Mouse (Mus musculus) fibroblast of lung, adult 2 months (primary cell): ENCODE data around the gene Ptpn20.

Experiments
- DNase-seq: peaks from one replicate; pipeline ENCODE4 v3.0.0-alpha.2; 2011; ENCODE audit warnings: low read depth

The Ptpn20 gene

DNA sequence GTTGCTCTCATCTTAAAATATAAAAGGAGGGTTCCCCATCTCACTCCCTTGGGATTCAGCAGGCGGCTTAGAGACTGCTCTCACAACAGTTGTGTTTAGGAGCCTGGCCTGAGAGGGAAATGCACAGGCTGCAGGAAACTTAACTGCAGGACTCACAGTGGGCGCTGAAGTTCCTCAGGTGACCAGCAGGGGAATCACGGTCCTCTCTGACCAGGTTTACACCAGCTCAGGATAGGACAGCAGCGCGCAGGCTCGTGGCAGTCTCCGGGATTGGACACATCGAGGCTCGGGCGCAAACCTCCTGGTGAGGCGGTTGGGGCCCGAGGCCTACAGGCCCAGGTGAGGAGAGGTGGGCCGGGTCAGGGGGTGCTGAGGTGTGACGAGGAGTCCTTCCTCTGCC lies at the start of gene Ptpn20:
Gene Ptpn20, plus strand, starts transcription at position 257 of the 400 bp plus-strand sequence.
- no peak for DNase-seq

DNA sequence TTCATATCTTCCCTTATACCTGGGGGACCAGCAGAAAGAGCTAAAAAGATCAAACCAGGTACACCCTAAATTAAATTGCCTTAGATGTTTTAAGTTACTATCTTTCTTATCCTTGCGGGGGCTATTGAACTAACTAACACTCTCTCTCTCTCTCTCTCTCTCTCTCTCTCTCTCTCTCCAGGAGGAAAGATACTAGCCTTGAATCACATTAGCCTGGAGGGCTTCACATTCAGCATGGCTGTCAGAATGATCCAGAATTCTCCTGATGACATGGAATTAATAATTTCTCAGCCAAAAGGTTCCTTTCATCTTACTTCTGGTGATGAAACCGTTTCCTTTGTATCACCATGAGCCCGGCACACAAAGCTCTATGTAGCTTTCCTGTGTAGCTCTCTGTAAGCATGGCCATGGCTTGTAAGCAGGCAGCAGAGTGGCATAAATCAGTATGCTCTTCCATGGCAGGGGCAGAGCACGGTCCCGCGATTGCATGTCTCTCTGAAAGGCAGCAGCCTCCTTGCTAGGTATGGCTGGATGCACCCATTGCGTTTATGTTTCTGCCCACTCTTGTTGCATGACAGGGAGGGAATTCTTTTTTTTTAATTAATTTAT lies 49.3 kb upstream of the Ptpn20 start:
- no peak for DNase-seq

DNA sequence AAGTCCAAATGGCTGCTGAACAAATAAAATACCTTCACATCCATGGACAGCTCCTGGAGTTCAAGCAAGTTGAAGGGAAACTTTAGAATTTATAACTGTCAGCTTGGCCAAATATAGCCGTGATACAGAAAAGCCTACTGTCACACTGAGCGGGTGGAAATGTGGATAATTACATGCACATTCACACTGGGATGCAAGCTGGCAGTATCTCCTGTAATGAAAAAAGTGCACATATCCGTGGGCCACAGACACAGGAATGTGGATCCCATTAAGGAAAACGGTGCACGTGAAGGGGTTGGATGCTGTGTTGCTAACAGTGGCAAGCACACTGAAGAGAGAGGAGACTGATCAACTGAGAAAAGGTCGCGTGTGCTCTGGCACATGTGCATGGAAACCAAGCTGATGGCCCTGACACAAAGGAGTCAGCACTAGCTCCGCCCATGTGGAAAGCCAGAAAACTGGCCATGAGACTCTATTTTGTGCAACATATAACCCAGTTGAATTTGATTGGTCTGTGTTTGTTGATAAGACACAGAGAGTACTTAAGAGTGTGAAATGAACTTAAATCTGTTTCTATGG lies 43.4 kb upstream of the Ptpn20 start:
- no peak for DNase-seq

DNA sequence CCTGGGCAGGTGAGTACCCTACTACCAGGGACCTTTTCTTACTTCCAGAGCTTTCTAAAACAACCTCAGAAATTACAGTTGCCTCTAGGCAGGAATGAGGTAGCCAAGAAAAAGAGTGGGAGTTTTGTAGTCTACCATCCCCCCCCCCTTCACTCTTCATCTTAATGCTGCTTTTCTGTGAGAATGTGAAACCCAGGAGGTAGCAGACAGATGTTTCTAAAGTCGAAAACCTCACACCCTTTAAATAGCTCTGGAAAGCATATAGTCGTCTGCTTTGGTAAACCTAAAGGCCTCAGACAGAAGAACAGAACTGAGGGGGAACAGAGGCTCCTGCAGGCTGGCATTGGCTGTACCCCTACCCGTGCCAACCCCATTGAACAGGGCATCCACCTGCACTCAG lies 40.4 kb upstream of the Ptpn20 start:
- no peak for DNase-seq

DNA sequence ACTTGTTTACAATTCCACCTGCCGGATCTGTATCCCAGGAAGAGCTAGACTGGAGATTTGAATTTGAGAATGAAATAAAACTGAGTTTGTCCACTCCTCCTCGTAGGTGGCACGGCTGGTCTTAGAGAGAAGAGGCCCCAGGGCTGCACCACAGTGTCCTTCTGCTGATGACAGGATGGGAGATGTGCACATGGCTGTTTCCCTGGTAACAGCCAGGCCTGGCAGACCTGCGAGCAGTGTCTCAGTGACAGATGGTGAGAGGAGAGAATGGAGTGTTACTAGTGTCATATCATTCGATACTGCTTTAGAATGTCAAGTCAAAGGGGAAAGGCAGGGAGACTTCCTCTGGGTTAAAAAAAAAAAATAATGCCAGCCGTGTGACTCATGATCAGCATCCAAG lies 39.2 kb upstream of the Ptpn20 start:
- no peak for DNase-seq

DNA sequence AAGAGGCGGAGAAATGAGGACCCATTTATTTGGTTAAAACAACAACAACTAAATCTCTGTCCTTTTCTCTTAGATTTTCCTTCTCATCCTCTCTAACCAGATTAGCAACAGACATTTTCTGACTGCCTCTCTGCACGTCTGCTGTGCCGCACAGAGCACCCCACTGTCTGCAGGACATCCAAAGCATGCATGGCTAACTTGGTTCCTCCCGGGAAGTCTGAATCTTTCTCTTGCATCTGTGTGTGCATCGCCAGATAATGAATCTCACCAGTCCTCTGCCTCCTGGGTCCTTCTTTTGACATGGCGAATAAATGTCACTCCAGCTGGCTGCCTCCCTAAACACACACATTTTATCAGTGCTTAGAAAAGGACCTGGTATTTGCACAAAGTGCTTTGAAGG lies 18.3 kb upstream of the Ptpn20 start:
- no peak for DNase-seq

DNA sequence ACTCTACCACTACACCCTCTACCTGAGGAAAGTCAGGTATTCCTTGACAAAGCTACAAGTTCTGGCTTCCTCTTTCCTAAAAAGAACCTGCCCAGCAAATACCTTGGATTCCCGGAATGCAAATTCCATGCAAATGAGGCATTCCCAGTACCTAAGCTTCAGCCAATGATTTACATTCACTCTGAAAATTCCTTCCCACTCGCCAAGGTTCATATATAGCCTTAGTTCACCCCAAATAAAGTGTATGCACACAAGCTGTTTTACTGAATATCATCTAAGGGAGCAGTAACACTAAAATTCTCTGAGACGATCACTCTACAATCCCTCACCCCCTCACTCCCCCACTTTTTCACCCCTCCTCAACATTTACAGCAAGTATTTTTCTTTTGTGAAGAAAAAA lies 15.4 kb upstream of the Ptpn20 start:
- no peak for DNase-seq

DNA sequence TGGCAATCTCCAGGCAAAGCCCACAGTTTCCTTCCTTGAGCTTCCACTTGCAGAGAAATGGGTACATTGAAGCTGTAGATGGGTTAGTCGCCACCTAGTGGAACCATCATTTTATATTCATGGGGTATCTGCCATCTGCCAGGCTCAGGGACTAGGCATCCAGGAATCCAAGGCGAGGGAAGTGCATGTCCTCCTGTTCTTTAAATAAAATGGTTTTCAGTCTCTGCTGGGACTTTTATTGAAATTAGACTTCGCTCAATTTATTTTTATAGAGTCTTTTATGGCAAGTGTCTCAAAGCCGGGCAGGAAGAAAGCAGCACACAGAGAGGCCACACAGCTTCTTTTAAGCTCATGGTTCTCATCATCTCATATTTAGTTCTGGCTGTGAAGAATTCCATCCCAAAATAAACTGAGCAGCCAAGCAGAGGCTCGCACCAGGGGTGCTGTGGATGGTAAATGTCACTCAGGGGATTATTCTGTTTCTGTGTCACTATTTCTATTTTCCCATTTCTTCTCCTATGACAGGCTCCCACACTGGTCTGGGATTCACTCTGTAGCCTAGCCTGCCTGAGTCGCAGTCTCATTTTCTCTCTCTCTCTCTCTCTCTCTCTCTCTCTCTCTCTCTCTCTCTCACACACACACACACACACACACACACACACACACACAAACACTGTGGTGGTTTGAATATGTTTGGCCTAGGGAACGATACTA lies 9.1 kb upstream of the Ptpn20 start:
- no peak for DNase-seq

DNA sequence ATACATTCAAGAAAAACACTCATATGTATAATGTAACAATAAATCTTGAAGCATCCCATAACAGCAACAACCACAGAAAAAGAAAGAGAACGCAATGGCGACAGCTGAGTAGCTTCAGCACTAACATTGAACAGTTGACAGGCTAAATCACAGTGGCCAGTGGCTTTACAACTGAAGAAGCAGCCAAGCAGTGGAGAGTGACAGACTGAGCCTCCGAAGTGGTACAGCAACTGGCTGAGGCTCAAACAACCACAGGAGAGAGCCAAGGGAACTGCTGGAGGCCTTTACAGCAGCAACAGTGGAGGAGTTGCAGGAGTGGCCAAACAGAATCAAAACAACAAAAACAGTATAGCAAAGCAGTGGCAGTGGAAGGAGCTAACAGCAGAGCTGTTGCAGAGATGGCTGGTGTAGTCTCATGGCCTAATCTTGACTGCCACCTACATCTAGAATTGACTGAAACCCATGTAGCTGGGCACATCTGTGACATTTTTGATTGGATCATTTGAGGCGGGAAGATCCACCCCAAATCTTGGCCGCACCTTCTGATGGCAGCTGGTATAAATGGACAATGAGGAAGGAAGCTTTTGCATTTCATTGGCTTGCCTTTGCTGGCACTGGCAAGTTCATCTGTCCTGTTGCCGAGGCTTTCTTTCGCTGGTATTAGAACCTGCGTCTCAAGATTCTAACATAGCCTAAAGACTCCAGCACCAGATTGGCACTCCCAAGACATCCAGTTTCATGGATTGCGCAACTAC lies 9.5 kb downstream of the Ptpn20 start:
- no peak for DNase-seq

DNA sequence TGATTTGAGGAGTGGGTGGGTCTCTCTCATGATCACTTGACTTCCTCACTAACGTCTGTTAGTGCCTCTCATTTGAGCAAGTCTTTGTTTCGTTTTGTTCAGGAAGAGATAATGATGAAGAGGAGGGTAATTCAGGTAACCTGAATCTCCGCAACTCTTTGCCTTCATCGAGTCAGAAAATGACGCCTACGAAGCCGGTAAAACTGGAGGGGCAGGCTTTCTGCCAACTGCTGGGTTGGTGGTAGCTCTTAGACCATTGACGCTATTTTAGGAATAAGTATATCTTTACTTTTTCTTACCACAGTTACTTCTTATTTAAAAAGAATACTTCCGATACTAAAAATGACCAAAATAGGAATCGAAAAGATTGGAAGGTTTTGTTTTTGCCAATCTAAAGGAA lies 18.4 kb downstream of the Ptpn20 start:
- DNase-seq = no peak

DNA sequence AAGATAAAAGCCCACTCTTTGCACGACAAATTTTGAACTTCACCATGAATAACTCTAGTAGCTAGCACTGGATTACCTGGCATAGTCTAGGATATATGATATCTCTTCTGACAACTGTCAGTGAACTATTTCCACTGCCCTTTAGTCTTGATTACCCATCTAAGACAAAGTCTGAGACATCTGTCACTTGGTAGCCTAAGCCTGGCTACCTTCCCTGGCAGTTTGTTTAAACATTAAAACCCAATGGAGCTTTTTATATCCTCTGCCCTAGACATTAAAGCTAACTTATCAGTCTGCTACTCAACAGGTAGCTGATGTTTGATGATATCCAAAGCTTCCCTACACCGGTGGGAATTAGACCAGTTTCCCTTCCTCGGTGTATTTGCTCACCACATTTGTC lies 36.0 kb downstream of the Ptpn20 start:
- no peak for DNase-seq

DNA sequence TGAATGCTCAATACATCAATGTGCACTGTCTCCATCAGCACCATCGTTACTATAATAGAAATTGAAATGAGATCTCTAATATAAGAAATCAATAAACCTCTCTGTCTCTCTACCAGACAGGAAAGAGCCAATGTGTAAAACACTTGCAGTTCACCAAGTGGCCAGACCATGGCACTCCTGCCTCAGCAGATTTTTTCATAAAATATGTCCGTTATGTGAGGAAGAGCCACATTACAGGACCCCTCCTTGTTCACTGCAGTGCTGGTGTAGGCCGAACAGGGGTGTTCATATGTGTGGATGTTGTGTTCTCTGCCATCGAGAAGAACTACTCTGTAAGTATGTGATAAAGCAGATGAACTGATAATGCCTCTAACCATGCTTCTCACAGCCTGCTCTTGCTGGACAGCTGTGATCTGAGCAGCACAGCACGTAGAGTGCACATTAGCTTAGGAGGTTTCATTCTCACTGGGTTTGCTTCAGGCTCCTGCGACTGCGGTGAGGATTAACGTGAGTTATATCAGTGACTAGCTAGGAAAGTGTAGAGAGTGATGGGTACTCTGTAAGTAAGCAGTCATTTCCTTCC lies 43.9 kb downstream of the Ptpn20 start:
- DNase-seq = peak; percentile 5

DNA sequence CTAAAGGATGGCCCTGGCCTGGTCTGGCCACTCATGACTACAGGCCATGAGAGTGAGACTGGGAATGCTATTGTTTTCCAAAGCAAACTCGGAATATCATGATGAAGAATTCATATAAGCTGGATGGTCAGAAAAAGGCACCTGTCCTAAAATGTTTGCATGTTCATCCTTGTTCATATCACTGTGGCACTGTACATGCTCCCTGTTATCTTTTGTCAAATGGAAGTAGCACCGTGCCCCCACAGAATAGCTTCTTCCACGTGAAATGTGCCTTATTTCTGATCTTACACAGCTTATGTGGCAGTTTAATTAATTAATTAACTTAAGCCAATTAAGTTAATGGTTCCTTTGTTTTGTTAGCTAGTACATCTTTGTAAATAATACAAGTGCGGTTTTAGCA lies 45.3 kb downstream of the Ptpn20 start:
- DNase-seq = no peak

DNA sequence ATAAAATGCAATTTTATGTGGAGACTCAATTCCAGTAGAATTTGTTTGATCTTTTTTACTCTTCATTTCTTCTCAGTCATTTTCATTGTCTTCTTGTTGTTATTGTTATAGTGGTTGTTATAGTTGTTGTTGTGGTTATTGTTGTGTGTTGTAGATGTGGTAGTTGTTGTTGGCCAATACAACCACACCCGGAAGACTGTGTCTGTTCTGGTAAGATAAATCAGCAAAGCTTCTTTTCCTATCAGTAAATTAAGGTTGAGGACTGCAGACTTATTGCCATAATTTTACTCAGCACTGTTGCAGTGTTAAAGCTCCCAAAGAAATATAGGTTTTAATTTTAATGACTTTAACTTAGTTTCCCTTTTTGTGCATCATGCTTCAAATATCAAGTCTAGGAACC lies 45.8 kb downstream of the Ptpn20 start:
- no peak for DNase-seq

DNA sequence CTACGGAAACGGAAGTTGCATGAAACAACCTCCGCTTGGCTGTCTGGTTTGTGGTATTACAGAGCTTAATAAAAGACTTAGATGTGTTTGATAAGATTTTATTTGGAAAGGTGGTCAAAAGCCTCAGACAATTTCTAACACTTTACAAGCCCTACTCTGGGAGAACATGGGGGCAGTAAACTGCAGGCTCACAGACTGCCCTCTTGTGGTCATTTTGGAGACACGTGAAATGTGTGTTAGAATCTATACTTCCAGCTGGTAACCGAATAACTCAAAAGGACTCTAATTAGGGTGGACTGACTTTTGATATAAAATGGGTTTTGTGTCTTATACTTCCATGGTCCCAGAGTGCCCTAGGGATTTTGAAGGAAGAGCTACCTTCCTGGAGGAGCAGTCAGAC lies 50.4 kb downstream of the Ptpn20 start:
- no peak for DNase-seq

DNA sequence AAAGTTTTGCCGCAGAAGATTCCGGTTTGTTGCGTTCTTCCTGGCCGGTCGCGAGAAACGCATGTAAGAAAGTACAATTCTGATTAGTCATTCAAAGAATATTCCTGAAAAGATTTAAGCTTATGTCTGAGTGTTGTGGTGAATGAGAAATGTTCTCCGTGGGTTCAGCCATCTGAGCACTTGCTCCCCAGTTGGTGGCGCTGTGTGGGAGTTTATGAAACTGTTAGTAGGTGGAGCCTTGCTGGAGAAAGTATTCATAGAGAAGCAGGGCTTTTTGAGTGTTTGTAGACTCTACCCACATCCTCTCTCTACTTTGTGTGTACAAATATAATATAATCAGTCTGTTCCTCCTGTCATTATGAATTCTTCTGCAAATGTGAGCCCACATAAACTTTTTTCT lies 61.7 kb downstream of the Ptpn20 start:
- DNase-seq = no peak

DNA sequence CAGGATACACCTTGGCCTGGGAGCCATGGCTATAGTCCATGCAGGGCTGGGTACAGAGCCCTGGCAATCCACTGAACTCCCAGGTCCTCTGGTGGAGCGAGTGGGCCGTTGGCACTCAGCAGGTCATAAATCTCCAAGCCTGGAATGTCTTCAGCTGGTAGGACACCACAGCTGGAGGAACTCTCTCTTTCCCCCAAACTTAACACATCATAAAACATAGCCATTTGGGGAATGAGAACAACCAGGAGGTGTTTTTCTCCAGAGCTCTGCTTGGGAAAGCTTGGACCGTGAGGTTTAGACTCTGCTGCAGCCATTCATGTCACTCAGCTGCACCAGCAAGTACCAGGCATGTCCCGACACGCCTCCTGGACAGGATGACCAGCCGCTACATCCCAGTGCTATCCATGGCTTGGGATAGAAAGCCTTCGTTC lies 68.5 kb downstream of the Ptpn20 start:
- DNase-seq = no peak

DNA sequence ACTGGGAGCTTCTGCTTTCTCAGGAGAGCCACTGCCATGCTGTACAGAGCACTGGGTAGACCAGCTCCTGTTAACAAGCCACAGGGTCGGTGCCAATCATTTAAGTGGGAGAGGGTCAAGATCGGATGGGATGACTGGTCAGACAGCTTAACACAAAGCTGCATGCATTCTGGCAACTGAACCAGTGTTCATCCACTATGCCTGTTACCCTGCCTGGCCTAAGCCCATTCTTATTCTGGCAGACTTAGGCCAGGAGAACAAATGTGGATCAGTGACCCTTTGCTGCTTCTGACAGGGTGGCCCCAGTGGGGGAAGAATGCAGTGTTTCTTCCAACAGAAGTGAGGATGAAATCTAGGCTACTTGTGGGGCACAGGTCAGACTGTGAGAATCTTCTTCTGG lies 69.3 kb downstream of the Ptpn20 start:
- DNase-seq = no peak

DNA sequence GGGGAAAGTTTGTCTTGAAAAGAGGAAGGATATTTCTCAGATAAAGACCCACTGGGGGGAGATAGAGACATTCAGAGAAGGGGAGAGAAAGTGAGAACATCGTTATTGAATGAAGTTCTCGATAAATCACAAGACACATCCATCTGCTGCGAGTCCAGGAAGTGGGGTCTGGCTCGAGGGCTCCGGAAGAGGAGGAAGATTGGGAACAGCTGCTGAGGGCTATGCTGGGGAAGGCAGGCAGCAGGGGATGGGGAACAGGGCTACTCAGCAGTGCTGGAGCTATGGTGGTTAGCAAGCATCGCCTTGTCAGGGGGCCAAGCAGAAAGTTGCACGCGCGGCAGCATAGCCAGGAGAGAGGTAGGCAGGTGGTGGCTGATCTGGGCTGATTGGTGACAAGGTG lies 73.1 kb downstream of the Ptpn20 start:
- no peak for DNase-seq

DNA sequence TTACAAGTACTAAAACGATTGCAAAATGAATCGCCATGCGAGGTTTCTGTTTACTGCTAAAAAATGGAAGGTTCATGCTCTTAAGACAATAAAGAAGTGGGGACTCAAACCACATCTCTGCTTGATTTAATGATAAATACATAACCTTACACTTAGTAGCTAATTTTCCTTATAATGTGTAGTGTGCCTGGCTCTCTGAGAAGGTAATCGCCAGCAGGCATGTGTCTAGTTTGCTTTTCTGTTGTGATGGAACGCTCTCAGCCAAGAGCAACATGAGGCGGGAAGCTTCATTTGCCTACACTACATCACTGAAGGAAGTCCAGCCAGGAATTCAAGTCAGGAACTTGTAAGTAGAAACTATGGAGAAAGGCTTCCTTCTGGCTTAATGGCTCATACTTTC lies 77.3 kb downstream of the Ptpn20 start:
- no peak for DNase-seq

DNA sequence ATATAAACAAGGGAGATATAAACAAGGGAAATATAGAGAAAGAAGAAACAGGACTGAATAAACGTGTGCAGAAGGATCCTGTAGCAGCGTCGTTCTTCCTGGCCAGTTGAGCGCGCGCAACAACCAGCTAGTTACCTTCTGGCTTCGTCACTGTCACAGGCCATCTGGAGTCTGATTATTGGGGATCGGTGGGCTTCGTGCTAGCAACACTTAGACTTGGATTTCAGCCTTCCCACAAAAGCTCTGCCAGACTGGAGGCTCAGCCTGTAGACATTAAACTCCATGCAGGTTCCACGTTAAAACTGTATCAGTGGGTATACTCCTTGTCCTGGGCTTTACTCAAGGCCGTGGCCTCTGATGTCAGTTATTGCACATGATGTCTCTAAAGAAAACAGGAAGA lies 80.9 kb downstream of the Ptpn20 start:
- no peak for DNase-seq

DNA sequence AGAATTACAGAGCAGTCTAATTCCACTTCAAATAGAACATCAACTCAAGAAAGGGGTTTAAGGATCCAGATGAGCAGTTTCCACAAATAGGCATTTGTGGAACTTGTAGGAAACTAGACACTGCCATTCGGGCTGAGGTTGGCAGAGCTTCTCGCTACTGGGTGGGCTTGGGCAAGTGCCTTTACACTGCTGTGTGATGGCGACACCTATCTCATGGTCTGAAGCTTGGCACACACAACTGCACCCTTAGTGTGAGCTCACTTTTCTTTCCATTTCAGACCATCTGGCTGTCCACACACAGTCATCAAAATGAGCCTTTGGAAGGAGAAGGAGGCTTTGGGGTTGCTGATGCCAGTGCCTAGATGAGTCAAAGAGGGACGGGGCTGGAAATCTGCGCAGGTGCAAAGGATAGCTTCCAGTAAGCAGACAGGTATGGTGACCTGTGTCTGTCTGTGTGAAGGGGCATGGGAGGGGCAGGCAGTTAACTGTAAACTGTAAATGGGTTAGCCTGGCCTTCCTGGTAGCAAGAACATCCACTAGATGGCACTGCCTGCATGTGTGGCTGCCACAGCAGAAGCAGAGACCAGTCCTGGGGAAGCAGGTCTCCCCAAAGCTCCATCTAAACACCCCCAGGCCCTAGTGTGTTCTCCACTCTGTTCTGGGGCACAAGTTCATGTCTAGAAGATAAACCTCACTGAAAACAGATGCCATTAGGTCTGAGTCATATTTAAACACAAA lies 84.5 kb downstream of the Ptpn20 start:
- no peak for DNase-seq
